In the genomic region with DNA sequence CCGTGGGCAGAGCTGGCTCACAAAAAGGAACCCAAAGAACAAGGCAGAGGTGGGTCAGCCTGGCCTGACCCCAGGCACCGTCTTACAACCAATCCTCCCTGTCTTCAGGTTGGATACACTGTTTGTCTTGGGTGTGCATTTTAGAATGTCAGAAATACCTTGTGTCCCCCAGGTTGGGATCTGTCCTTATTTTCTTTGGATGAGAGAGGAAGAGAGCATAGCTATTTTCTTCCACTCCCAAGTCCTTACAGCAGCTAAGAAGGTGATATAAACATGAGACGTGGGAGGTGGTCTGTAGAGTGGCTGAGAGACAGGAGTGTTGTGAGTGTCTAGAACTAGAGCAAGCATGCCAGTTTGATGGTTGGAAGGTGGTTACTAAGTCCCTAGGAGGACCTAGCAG, we compare ENCODE assay signal across 30 mouse cellular contexts. TPM values are rescaled to one million over a fixed set of nuclear protein-coding genes. Genes with fewer than 3 reads are reported as not detected.
DNase-seq lines count a peak whose midpoint lies in the region; ATAC-seq and TF ChIP-seq lines count a peak whose summit lies in the region.
"Had no signal": no experiment of that assay in that cellular context is flagged by ENCODE, and none has a peak within 500 bp of the region (broad histone marks: within the 10 kb centered on the region; RNA-seq: fewer than 3 reads in every experiment).

No protein-coding gene starts in this region.

- 0 out of 2 replicates have a peak overlapping the region, but pooled peaks have one; percentile 18 for H3K27ac ChIP-seq in kidney, adult 2 months (ENCODE audit: insufficient read depth, low read depth, low read length)
- no peak overlapping the region for H3K27ac ChIP-seq in midbrain, embryonic 11.5 days (ENCODE audit: low read depth, low read length)
- H3K27ac ChIP-seq in midbrain, embryonic 16.5 days (ENCODE audit: low read length) = no peak overlapping the region
- H3K27ac ChIP-seq in hindbrain, embryonic 16.5 days (ENCODE audit: low read depth, low read length) = no peak overlapping the region
- peak overlapping the region; percentile 99 for H3K27ac ChIP-seq in neural tube, embryonic 15.5 days (replicated peaks)
- H3K27ac ChIP-seq: embryonic facial prominence, embryonic 10.5 days; forebrain, embryonic 10.5 days; left cerebral cortex, adult 2 months; limb, embryonic 15.5 days; liver, embryonic 14.5 days; lung, embryonic 15.5 days had no signal

- H3K36me3 ChIP-seq in kidney, adult 2 months (ENCODE audit: control insufficient read depth, insufficient read depth, low read length) = peaks cover 2% of the 10 kb centered on the region; the same call in 1 of the 2 replicates
- no peaks in the 10 kb centered on the region for H3K36me3 ChIP-seq in midbrain, embryonic 11.5 days (ENCODE audit: control insufficient read depth, insufficient read depth, low read length)
- H3K36me3 ChIP-seq in midbrain, embryonic 16.5 days (ENCODE audit: control insufficient read depth, insufficient read depth, low read length) = no peaks in the 10 kb centered on the region
- H3K36me3 ChIP-seq in hindbrain, embryonic 16.5 days (ENCODE audit: control insufficient read depth, insufficient read depth, low read length) = no peaks in the 10 kb centered on the region
- H3K36me3 ChIP-seq in neural tube, embryonic 15.5 days = no peaks in the 10 kb centered on the region
- H3K36me3 ChIP-seq: embryonic facial prominence, embryonic 10.5 days; forebrain, embryonic 10.5 days; G1E; limb, embryonic 15.5 days; lung, embryonic 15.5 days had no signal

- no peak for TF ChIP-seq POLR2A in kidney, adult 2 months (IDR thresholded peaks at IDR 0.05; ENCODE audit: low read depth, low read length)

- H3K4me3 ChIP-seq in kidney, adult 2 months (ENCODE audit: insufficient read depth, low read depth, low read length) = no peak overlapping the region
- H3K4me3 ChIP-seq in midbrain, embryonic 11.5 days (ENCODE audit: low read depth, low read length) = no peak overlapping the region
- no peak overlapping the region for H3K4me3 ChIP-seq in midbrain, embryonic 16.5 days (ENCODE audit: low read depth, low read length)
- H3K4me3 ChIP-seq in hindbrain, embryonic 16.5 days (ENCODE audit: low read length) = peak overlapping the region; percentile 35
- peak overlapping the region; percentile 60 for H3K4me3 ChIP-seq in neural tube, embryonic 15.5 days (replicated peaks)
- H3K4me3 ChIP-seq: embryonic facial prominence, embryonic 10.5 days; forebrain, embryonic 10.5 days; left cerebral cortex, adult 2 months; limb, embryonic 15.5 days; lung, embryonic 15.5 days had no signal

- 48% methylated on average over 3 of the region's 3 CpGs for WGBS in kidney, adult 2 months
- 4% methylated on average over 3 of the region's 3 CpGs for WGBS in midbrain, embryonic 11.5 days
- 0% methylated on average over 3 of the region's 3 CpGs for WGBS in midbrain, embryonic 16.5 days
- WGBS in hindbrain, embryonic 16.5 days = 4% methylated on average over 3 of the region's 3 CpGs
- 12% methylated on average over 3 of the region's 3 CpGs for WGBS in neural tube, embryonic 15.5 days

- H3K4me1 ChIP-seq in kidney, adult 2 months (ENCODE audit: control insufficient read depth, insufficient read depth, low read length) = peaks cover 4% of the 10 kb centered on the region; the same call in 1 of the 2 replicates
- H3K4me1 ChIP-seq in midbrain, embryonic 11.5 days (ENCODE audit: control insufficient read depth, insufficient read depth, low read length) = no peaks in the 10 kb centered on the region
- H3K4me1 ChIP-seq in midbrain, embryonic 16.5 days (ENCODE audit: control insufficient read depth, insufficient read depth, low read length) = no peaks in the 10 kb centered on the region
- no peaks in the 10 kb centered on the region for H3K4me1 ChIP-seq in hindbrain, embryonic 16.5 days (ENCODE audit: control insufficient read depth, insufficient read depth, low read depth, low read length)
- peaks cover 46% of the 10 kb centered on the region for H3K4me1 ChIP-seq in neural tube, embryonic 15.5 days

- TF ChIP-seq CTCF in kidney, adult 2 months (conservative IDR thresholded peaks at IDR 0.05; ENCODE audit: insufficient read depth, insufficient read length, low read depth, low read length) = no peak

- no peak for ATAC-seq in midbrain, embryonic 11.5 days (ENCODE audit: low FRiP score)
- ATAC-seq in midbrain, embryonic 16.5 days = no peak
- no peak for ATAC-seq in hindbrain, embryonic 16.5 days
- no peak for ATAC-seq in neural tube, embryonic 15.5 days (ENCODE audit: low FRiP score)
- ATAC-seq: forebrain, embryonic 16.5 days; Patski had no signal

- no peak for DNase-seq in kidney, adult 2 months
- DNase-seq in kidney, adult 8-10 months = no peak
- peak; percentile 92 for DNase-seq in midbrain, embryonic 11.5 days (ENCODE audit: low spot score, missing footprints)
- DNase-seq in adrenal gland, postnatal 36 days = no peak
- no peak for DNase-seq in heart, adult 18-20 months
- DNase-seq: B cell, adult 2 months; cerebellum, adult 11 months; cerebellum, adult 9-11 months; gastrocnemius, postnatal 10 days; layer of hippocampus, adult 9-11 months; left cerebral cortex, postnatal 4 days; lung, postnatal 4 days had no signal

- H3K4me2 ChIP-seq in midbrain, embryonic 11.5 days = no peak overlapping the region
- no peak overlapping the region for H3K4me2 ChIP-seq in midbrain, embryonic 16.5 days (ENCODE audit: low read length)
- peak overlapping the region; percentile 34 for H3K4me2 ChIP-seq in hindbrain, embryonic 16.5 days (ENCODE audit: low read length)
- peak overlapping the region; percentile 87 for H3K4me2 ChIP-seq in neural tube, embryonic 15.5 days
- H3K4me2 ChIP-seq: heart, embryonic 11.5 days; limb, embryonic 15.5 days; lung, embryonic 15.5 days had no signal

- H3K9ac ChIP-seq in midbrain, embryonic 11.5 days (ENCODE audit: low read length) = no peak overlapping the region
- H3K9ac ChIP-seq in midbrain, embryonic 16.5 days (ENCODE audit: low read depth, low read length) = no peak overlapping the region
- no peak overlapping the region for H3K9ac ChIP-seq in hindbrain, embryonic 16.5 days (ENCODE audit: low read depth, low read length)
- peak overlapping the region; percentile 83 for H3K9ac ChIP-seq in neural tube, embryonic 15.5 days (replicated peaks)
- H3K9ac ChIP-seq: limb, embryonic 15.5 days; liver, embryonic 14.5 days; lung, embryonic 15.5 days had no signal

- no peaks in the 10 kb centered on the region for H3K27me3 ChIP-seq in kidney, adult 2 months (replicated peaks; ENCODE audit: control insufficient read depth, insufficient read depth, low read length)
- H3K27me3 ChIP-seq in midbrain, embryonic 11.5 days (ENCODE audit: control insufficient read depth, insufficient read depth, low read length) = peaks cover 100% of the 10 kb centered on the region
- H3K27me3 ChIP-seq in midbrain, embryonic 16.5 days (ENCODE audit: control insufficient read depth, insufficient read depth, low read depth, low read length) = peaks cover 89% of the 10 kb centered on the region
- peaks cover 54% of the 10 kb centered on the region for H3K27me3 ChIP-seq in hindbrain, embryonic 16.5 days (replicated peaks; ENCODE audit: control insufficient read depth, insufficient read depth, low read length)
- no peaks in the 10 kb centered on the region for H3K27me3 ChIP-seq in neural tube, embryonic 15.5 days (replicated peaks)
- H3K27me3 ChIP-seq: Patski had no signal

- H3K9me3 ChIP-seq in midbrain, embryonic 11.5 days (ENCODE audit: control insufficient read depth, low read length) = no peaks in the 10 kb centered on the region
- H3K9me3 ChIP-seq in midbrain, embryonic 16.5 days (replicated peaks; ENCODE audit: control insufficient read depth, low read length, poor library complexity, severe bottlenecking) = no peaks in the 10 kb centered on the region
- H3K9me3 ChIP-seq in hindbrain, embryonic 16.5 days (ENCODE audit: control insufficient read depth, low read length) = no peaks in the 10 kb centered on the region
- no peaks in the 10 kb centered on the region for H3K9me3 ChIP-seq in neural tube, embryonic 15.5 days (replicated peaks)
- H3K9me3 ChIP-seq: embryonic facial prominence, embryonic 10.5 days; forebrain, embryonic 10.5 days; G1E; limb, embryonic 15.5 days; lung, embryonic 15.5 days had no signal

RNA-seq across cellular contexts. Expression of a gene that starts 5.2 kb away (rescaled TPM):
- 62.7 and 67.9 TPM in 2 replicates for polyA plus RNA-seq in kidney, adult 2 months (2012; rRNA removed)
- not detected in 2 replicates for polyA plus RNA-seq in midbrain, embryonic 11.5 days (2014; fragmentation: Nextera tagmentation; extraction: Ambion mirVana)
- not detected in 2 replicates for polyA plus RNA-seq in midbrain, embryonic 16.5 days (2015; fragmentation: Nextera tagmentation; extraction: Ambion mirVana)
- 49.9 and 53.3 TPM in 2 replicates for polyA plus RNA-seq in hindbrain, embryonic 16.5 days (2015; fragmentation: Nextera tagmentation; extraction: Ambion mirVana)
- polyA plus RNA-seq in neural tube, embryonic 15.5 days (2015; fragmentation: Nextera tagmentation; extraction: Ambion mirVana) = 109 and 135 TPM in 2 replicates
- 10 to 100 TPM; 43.9 to 62.2 TPM for total RNA-seq in adrenal gland, postnatal 36 days (2021)
- not detected for total RNA-seq in heart, adult 18-20 months (2021)
- total RNA-seq: common myeloid progenitor, adult 5-6 weeks; G1E; granulocyte monocyte progenitor cell, adult 5-6 weeks; left cerebral cortex, adult 2 months; left cerebral cortex, postnatal 4 days had no signal
- polyA plus RNA-seq: embryonic facial prominence, embryonic 10.5 days; forebrain, embryonic 10.5 days; forebrain, embryonic 16.5 days; heart, postnatal 0 days; midbrain, postnatal 0 days had no signal

RNA-seq across cellular contexts. Expression of a gene that starts 5.7 kb away (rescaled TPM):
- polyA plus RNA-seq in kidney, adult 2 months (2012; rRNA removed) = 7.7 and 8.4 TPM in 2 replicates
- polyA plus RNA-seq in midbrain, embryonic 11.5 days (2014; fragmentation: Nextera tagmentation; extraction: Ambion mirVana) = not detected in 2 replicates
- 0.14 TPM in 1 of 2 replicates, not detected in the other for polyA plus RNA-seq in midbrain, embryonic 16.5 days (2015; fragmentation: Nextera tagmentation; extraction: Ambion mirVana)
- polyA plus RNA-seq in hindbrain, embryonic 16.5 days (2015; fragmentation: Nextera tagmentation; extraction: Ambion mirVana) = 120 and 133 TPM in 2 replicates
- polyA plus RNA-seq in neural tube, embryonic 15.5 days (2015; fragmentation: Nextera tagmentation; extraction: Ambion mirVana) = 39.5 and 106 TPM in 2 replicates
- total RNA-seq in adrenal gland, postnatal 36 days (2021) = 10 to 100 TPM; 16.1 to 27.0 TPM
- under 1 TPM; 0.12 to 0.21 TPM for total RNA-seq in heart, adult 18-20 months (2021)
- total RNA-seq: common myeloid progenitor, adult 5-6 weeks; left cerebral cortex, adult 2 months; left cerebral cortex, postnatal 4 days had no signal
- polyA plus RNA-seq: forebrain, embryonic 10.5 days; forebrain, embryonic 16.5 days; midbrain, postnatal 0 days had no signal

RNA-seq across cellular contexts. Expression of a gene that starts 11.0 kb away (rescaled TPM):
- 15.5 and 16.5 TPM in 2 replicates for polyA plus RNA-seq in kidney, adult 2 months (2012; rRNA removed)
- not detected in 2 replicates for polyA plus RNA-seq in midbrain, embryonic 11.5 days (2014; fragmentation: Nextera tagmentation; extraction: Ambion mirVana)
- polyA plus RNA-seq in midbrain, embryonic 16.5 days (2015; fragmentation: Nextera tagmentation; extraction: Ambion mirVana) = not detected in 2 replicates
- 29.3 and 33.1 TPM in 2 replicates for polyA plus RNA-seq in hindbrain, embryonic 16.5 days (2015; fragmentation: Nextera tagmentation; extraction: Ambion mirVana)
- 101 and 115 TPM in 2 replicates for polyA plus RNA-seq in neural tube, embryonic 15.5 days (2015; fragmentation: Nextera tagmentation; extraction: Ambion mirVana)
- total RNA-seq in adrenal gland, postnatal 36 days (2021) = 10 to 100 TPM; 35.5 to 49.8 TPM
- total RNA-seq in heart, adult 18-20 months (2021) = not detected
- total RNA-seq: CH12.LX; common myeloid progenitor, adult 5-6 weeks; G1E; granulocyte monocyte progenitor cell, adult 5-6 weeks; left cerebral cortex, adult 2 months; left cerebral cortex, postnatal 4 days; midbrain, postnatal 0 days had no signal
- polyA plus RNA-seq: embryonic facial prominence, embryonic 10.5 days; forebrain, embryonic 10.5 days; forebrain, embryonic 16.5 days; G1E; midbrain, postnatal 0 days had no signal

RNA-seq across cellular contexts. Expression of a gene that starts 15.7 kb away (rescaled TPM):
- 51.7 and 69.9 TPM in 2 replicates for polyA plus RNA-seq in kidney, adult 2 months (2012; rRNA removed)
- polyA plus RNA-seq in midbrain, embryonic 11.5 days (2014; fragmentation: Nextera tagmentation; extraction: Ambion mirVana) = not detected in 2 replicates
- polyA plus RNA-seq in midbrain, embryonic 16.5 days (2015; fragmentation: Nextera tagmentation; extraction: Ambion mirVana) = not detected in 2 replicates
- polyA plus RNA-seq in hindbrain, embryonic 16.5 days (2015; fragmentation: Nextera tagmentation; extraction: Ambion mirVana) = 15.1 and 15.9 TPM in 2 replicates
- polyA plus RNA-seq in neural tube, embryonic 15.5 days (2015; fragmentation: Nextera tagmentation; extraction: Ambion mirVana) = 63.1 and 71.8 TPM in 2 replicates
- total RNA-seq in adrenal gland, postnatal 36 days (2021) = 10 to 100 TPM; 59.4 to 80.5 TPM
- not detected for total RNA-seq in heart, adult 18-20 months (2021)
- total RNA-seq: CH12.LX; common myeloid progenitor, adult 5-6 weeks; granulocyte monocyte progenitor cell, adult 5-6 weeks; left cerebral cortex, adult 2 months; left cerebral cortex, postnatal 4 days had no signal
- polyA plus RNA-seq: embryonic facial prominence, embryonic 10.5 days; forebrain, embryonic 10.5 days; forebrain, embryonic 16.5 days; heart, postnatal 0 days; midbrain, postnatal 0 days had no signal

RNA-seq across cellular contexts. Expression of a gene that starts 20.6 kb away (rescaled TPM):
- polyA plus RNA-seq in kidney, adult 2 months (2012; rRNA removed) = 12.6 and 14.6 TPM in 2 replicates
- not detected in 2 replicates for polyA plus RNA-seq in midbrain, embryonic 11.5 days (2014; fragmentation: Nextera tagmentation; extraction: Ambion mirVana)
- polyA plus RNA-seq in midbrain, embryonic 16.5 days (2015; fragmentation: Nextera tagmentation; extraction: Ambion mirVana) = not detected in 2 replicates
- polyA plus RNA-seq in hindbrain, embryonic 16.5 days (2015; fragmentation: Nextera tagmentation; extraction: Ambion mirVana) = 2.5 and 3.3 TPM in 2 replicates
- 3.7 and 5.0 TPM in 2 replicates for polyA plus RNA-seq in neural tube, embryonic 15.5 days (2015; fragmentation: Nextera tagmentation; extraction: Ambion mirVana)
- total RNA-seq in adrenal gland, postnatal 36 days (2021) = 10 to 100 TPM; 15.6 to 20.9 TPM
- total RNA-seq in heart, adult 18-20 months (2021) = under 1 TPM; 0.62 to 0.64 TPM
- total RNA-seq: G1E; left cerebral cortex, adult 2 months; left cerebral cortex, postnatal 4 days had no signal
- polyA plus RNA-seq: forebrain, embryonic 10.5 days; forebrain, embryonic 16.5 days; midbrain, postnatal 0 days had no signal

Comparison
In these comparisons a context has a peak if more than half of its experiments do, and no peak if none do; other contexts are left out.
1. H3K27ac ChIP-seq: peak in kidney, adult 2 months (single experiment) and neural tube, embryonic 15.5 days (single experiment); none in midbrain, embryonic 11.5 days (single experiment), midbrain, embryonic 16.5 days (single experiment) and hindbrain, embryonic 16.5 days (single experiment).
2. H3K4me3 ChIP-seq: peak in hindbrain, embryonic 16.5 days (single experiment) and neural tube, embryonic 15.5 days (single experiment); none in kidney, adult 2 months (single experiment), midbrain, embryonic 11.5 days (single experiment) and midbrain, embryonic 16.5 days (single experiment).
3. H3K4me2 ChIP-seq: peak in hindbrain, embryonic 16.5 days (single experiment) and neural tube, embryonic 15.5 days (single experiment); none in midbrain, embryonic 11.5 days (single experiment) and midbrain, embryonic 16.5 days (single experiment).
4. RNA of a gene that starts 5.2 kb away (polyA plus RNA-seq): 109 to 135 TPM in neural tube, embryonic 15.5 days, 62.7 to 67.9 TPM in kidney, adult 2 months and 49.9 to 53.3 TPM in hindbrain, embryonic 16.5 days; not detected in midbrain, embryonic 11.5 days and not detected in midbrain, embryonic 16.5 days; every median in the first group is over 10 times any median in the second.
5. RNA of a gene that starts 11.0 kb away (polyA plus RNA-seq): 101 to 115 TPM in neural tube, embryonic 15.5 days, 29.3 to 33.1 TPM in hindbrain, embryonic 16.5 days and 15.5 to 16.5 TPM in kidney, adult 2 months; not detected in midbrain, embryonic 11.5 days and not detected in midbrain, embryonic 16.5 days; every median in the first group is over 10 times any median in the second.